Mouse (Mus musculus): ENCODE data around the gene Sesn1. TPM values are rescaled to one million over a fixed set of nuclear protein-coding genes. Genes with fewer than 3 reads are reported as not detected.

Gene Sesn1
- polyA plus RNA-seq, 1 experiment, result not detected

- Histone ChIP-seq H3K4me3 (ENCODE audit: insufficient read depth, low read depth, low read length) (no peak overlapping the region), H3K4me1 (ENCODE audit: control insufficient read depth, insufficient read depth, low read length) (peaks cover 11% of the 10 kb centered on the region), H3K27ac (ENCODE audit: insufficient read depth, low read depth, low read length) (no peak overlapping the region)
- no peak for TF ChIP-seq CTCF (IDR thresholded peaks at IDR 0.05; ENCODE audit: insufficient read depth, low read depth, low read length)
- no peak for TF ChIP-seq POLR2A (IDR thresholded peaks at IDR 0.05; ENCODE audit: insufficient read depth, low read depth, low read length)
Observed at GRCm38 (mm10) chr10:41875624-41876023, 65.9 kb downstream of the Sesn1 start.

GRCm38 (mm10) chr10:41878344-41878743, 68.6 kb downstream of the Sesn1 start:
- 66% methylated on average over 11 of the region's 11 CpGs for WGBS
- H3K4me3 ChIP-seq (ENCODE audit: insufficient read depth, low read depth, low read length), result no peak overlapping the region
- peaks cover 16% of the 10 kb centered on the region for H3K4me1 ChIP-seq (ENCODE audit: control insufficient read depth, insufficient read depth, low read length)
- no peak overlapping the region for H3K27ac ChIP-seq (ENCODE audit: insufficient read depth, low read depth, low read length)
- TF ChIP-seq POLR2A (IDR thresholded peaks at IDR 0.05; ENCODE audit: insufficient read depth, low read depth, low read length) (no peak), CTCF (IDR thresholded peaks at IDR 0.05; ENCODE audit: insufficient read depth, low read depth, low read length) (no peak)

- Histone ChIP-seq H3K4me3 (ENCODE audit: insufficient read depth, low read depth, low read length) (no peak overlapping the region), H3K27ac (ENCODE audit: insufficient read depth, low read depth, low read length) (no peak overlapping the region), H3K4me1 (ENCODE audit: control insufficient read depth, insufficient read depth, low read length) (peaks cover 16% of the 10 kb centered on the region)
- TF ChIP-seq CTCF (IDR thresholded peaks at IDR 0.05; ENCODE audit: insufficient read depth, low read depth, low read length), result no peak
- no peak for TF ChIP-seq POLR2A (IDR thresholded peaks at IDR 0.05; ENCODE audit: insufficient read depth, low read depth, low read length)
- 9% methylated on average over 1 of the region's 1 CpGs for WGBS
Observed at GRCm38 (mm10) chr10:41879675-41880074, 69.9 kb downstream of the Sesn1 start.

GRCm38 (mm10) chr10:41880206-41880605, 70.5 kb downstream of the Sesn1 start:
- TF ChIP-seq POLR2A (IDR thresholded peaks at IDR 0.05; ENCODE audit: insufficient read depth, low read depth, low read length) (no peak), CTCF (IDR thresholded peaks at IDR 0.05; ENCODE audit: insufficient read depth, low read depth, low read length) (no peak)
- Histone ChIP-seq H3K27ac (ENCODE audit: insufficient read depth, low read depth, low read length) (peak overlapping the region; percentile 65; the same call in 1 of the 2 replicates), H3K4me3 (ENCODE audit: insufficient read depth, low read depth, low read length) (no peak overlapping the region), H3K4me1 (ENCODE audit: control insufficient read depth, insufficient read depth, low read length) (peaks cover 16% of the 10 kb centered on the region)
- 56% methylated on average over 4 of the region's 4 CpGs for WGBS

GRCm38 (mm10) chr10:41880777-41881176, 71.0 kb downstream of the Sesn1 start:
- Histone ChIP-seq H3K27ac (ENCODE audit: insufficient read depth, low read depth, low read length) (no peak overlapping the region), H3K4me1 (ENCODE audit: control insufficient read depth, insufficient read depth, low read length) (peaks cover 16% of the 10 kb centered on the region), H3K4me3 (ENCODE audit: insufficient read depth, low read depth, low read length) (no peak overlapping the region)
- TF ChIP-seq CTCF (IDR thresholded peaks at IDR 0.05; ENCODE audit: insufficient read depth, low read depth, low read length) (no peak), POLR2A (IDR thresholded peaks at IDR 0.05; ENCODE audit: insufficient read depth, low read depth, low read length) (no peak)
- 37% methylated on average over 1 of the region's 1 CpGs for WGBS

- no peak for TF ChIP-seq POLR2A (IDR thresholded peaks at IDR 0.05; ENCODE audit: insufficient read depth, low read depth, low read length)
- TF ChIP-seq CTCF (IDR thresholded peaks at IDR 0.05; ENCODE audit: insufficient read depth, low read depth, low read length), result no peak
- Histone ChIP-seq H3K27ac (ENCODE audit: insufficient read depth, low read depth, low read length) (peak overlapping the region; percentile 48; the same call in 1 of the 2 replicates), H3K4me3 (ENCODE audit: insufficient read depth, low read depth, low read length) (no peak overlapping the region), H3K4me1 (ENCODE audit: control insufficient read depth, insufficient read depth, low read length) (peaks cover 16% of the 10 kb centered on the region)
- WGBS, result 67% methylated on average over 4 of the region's 4 CpGs
Observed at GRCm38 (mm10) chr10:41881438-41881837, 71.7 kb downstream of the Sesn1 start.

- no peak overlapping the region for H3K4me3 ChIP-seq (ENCODE audit: insufficient read depth, low read depth, low read length)
- peaks cover 11% of the 10 kb centered on the region for H3K4me1 ChIP-seq (ENCODE audit: control insufficient read depth, insufficient read depth, low read length)
- no peak for TF ChIP-seq CTCF (IDR thresholded peaks at IDR 0.05; ENCODE audit: insufficient read depth, low read depth, low read length)
- TF ChIP-seq POLR2A (IDR thresholded peaks at IDR 0.05; ENCODE audit: insufficient read depth, low read depth, low read length), result no peak
- 65% methylated on average over 8 of the region's 8 CpGs for WGBS
- H3K27ac ChIP-seq (ENCODE audit: insufficient read depth, low read depth, low read length), result peak overlapping the region; percentile 20; the same call in 1 of the 2 replicates
Observed at GRCm38 (mm10) chr10:41883741-41884575, 74.2 kb downstream of the Sesn1 start.

GRCm38 (mm10) chr10:41887080-41887821, 77.5 kb downstream of the Sesn1 start:
- under 1% methylated on average over 65 of the region's 65 CpGs for WGBS
- Histone ChIP-seq H3K4me3 (ENCODE audit: insufficient read depth, low read depth, low read length) (peak overlapping the region; percentile 63), H3K27ac (ENCODE audit: insufficient read depth, low read depth, low read length) (peak overlapping the region; percentile 88), H3K4me1 (ENCODE audit: control insufficient read depth, insufficient read depth, low read length) (peaks cover 2% of the 10 kb centered on the region)
- no peak for TF ChIP-seq CTCF (IDR thresholded peaks at IDR 0.05; ENCODE audit: insufficient read depth, low read depth, low read length)
- TF ChIP-seq POLR2A (IDR thresholded peaks at IDR 0.05; ENCODE audit: insufficient read depth, low read depth, low read length), result peak; percentile 91; the same call in 1 of the 2 replicates
